Mouse (Mus musculus) thymus, adult 2 months (tissue): ENCODE measurements around the gene Gtpbp1.

ENCODE experiments used
- CTCF ChIP-seq: fragments of 200-500 bp; IDR thresholded peaks from 2 replicates; pipeline ENCODE4 v1.5.1; 2012; ENCODE audit warnings: mild to moderate bottlenecking, control low read depth, low read length, moderate library complexity, borderline replicate concordance; ENCODE audit not compliant: control insufficient read depth, poor library complexity, insufficient read depth; ENCODE audit errors: extremely low read depth
- POLR2A ChIP-seq: fragments of 200-500 bp; IDR thresholded peaks from 2 replicates; pipeline ENCODE4 v1.6.1; 2012; ENCODE audit warnings: mild to moderate bottlenecking, low read length, control low read depth, moderate library complexity; ENCODE audit not compliant: control insufficient read depth, poor library complexity, insufficient read depth; ENCODE audit errors: extremely low read depth

DNA sequence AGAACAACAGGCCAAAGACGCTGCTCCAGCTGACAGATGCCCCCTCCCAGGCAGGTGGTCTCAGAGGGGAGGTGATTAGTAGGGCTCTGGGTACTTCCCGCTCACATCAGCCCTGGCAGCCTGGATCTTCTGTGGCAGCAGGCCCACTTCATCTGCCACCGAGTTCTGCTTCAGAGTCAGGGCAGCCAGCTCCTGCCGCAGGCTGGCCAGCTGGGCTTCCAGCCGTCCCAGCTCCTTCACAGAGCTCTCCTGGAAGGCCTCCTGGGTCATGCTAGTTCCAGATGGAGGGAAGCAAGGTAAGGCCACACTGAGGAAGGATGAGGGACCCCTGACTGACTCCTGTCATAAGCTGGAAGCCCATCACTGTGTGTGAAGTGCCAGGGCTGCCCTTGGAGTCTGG, 37.7 kb downstream of the Gtpbp1 start:
- no peak for TF ChIP-seq POLR2A
- TF ChIP-seq CTCF = no peak
